Mouse (Mus musculus) erythroblast, adult 5-6 weeks (primary cell): ENCODE results near the gene Ccnb3. TPM values are rescaled to one million over a fixed set of nuclear protein-coding genes. Genes with fewer than 3 reads are reported as not detected.
"Not testable (repeated sequence)": the region's sequence is repeated elsewhere in the genome, so short reads cannot be mapped to it uniquely, and the experiment has no call there.

Experiments
- ATAC-seq: replicated peaks from 2 replicates; pipeline ENCODE4 v1.8.0; 2016; ENCODE audit warnings: moderate number of reproducible peaks, mild to moderate bottlenecking, moderate TSS enrichment, inconsistent platforms; ENCODE audit not compliant: poor library complexity, low FRiP score, severe bottlenecking
- total RNA-seq, 2 experiments: library from RNA; stranded (forward) in 1 of 2; stranded (reverse) in 1 of 2; fragments of 150-400 nt in 1 of 2; fragments of 200-764, 138-1000 nt in 1 of 2; gene quantifications; 2 replicates each; pipeline versions ENCODE4 v1.2.3 to v1.2.4; 2015 to 2017; ENCODE audit warnings: low replicate concordance in 2 of 2

Gene Ccnb3
- total RNA-seq (2015; ENCODE audit: low replicate concordance) (not detected in 2 replicates), total RNA-seq (2017; ENCODE audit: low replicate concordance) (0.17 and 0.28 TPM in 2 replicates)

DNA sequence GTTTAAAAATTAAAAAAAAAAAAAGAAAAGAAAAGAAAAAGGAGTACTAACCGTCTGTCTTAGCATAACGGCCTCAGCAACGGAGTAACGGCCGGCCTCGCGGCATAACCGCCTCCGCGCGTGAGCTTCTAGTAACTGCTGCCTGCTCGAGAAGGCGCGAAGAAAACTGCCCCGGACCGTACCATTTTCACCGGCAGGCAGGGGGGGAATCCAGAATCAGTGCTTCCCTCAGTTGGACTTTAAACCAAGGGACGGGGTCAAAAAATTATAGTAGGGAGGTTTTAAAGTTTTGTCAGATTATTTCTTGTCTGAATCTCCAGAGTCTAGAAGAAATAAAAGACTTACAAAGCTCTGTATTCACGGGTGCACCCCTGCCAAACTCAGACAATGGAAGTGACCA lies at the start of gene Ccnb3:
Gene Ccnb3 (minus strand): TSS at position 101 of the 400 bp plus-strand sequence.
- no peak for ATAC-seq

DNA sequence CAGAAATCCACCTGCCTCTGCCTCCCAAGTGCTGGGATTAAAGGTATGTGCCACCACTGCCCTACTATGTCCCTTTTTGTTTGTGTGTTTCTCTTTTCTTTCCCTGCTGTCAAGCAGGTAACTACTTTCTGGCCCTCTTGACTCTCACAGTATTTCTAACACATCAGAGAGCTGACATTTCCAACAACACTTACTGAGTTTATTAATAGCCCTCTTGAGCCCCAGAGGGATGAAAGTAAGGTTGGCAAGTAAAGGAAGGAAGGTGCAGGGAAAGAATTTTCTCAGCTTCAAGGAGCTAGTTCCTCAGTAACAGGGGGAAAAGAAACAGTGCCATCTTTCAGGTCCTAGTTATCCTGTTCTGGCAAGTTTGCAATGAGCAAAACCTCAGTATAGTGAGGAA lies 48.9 kb upstream of the Ccnb3 start:
- no peak for ATAC-seq

DNA sequence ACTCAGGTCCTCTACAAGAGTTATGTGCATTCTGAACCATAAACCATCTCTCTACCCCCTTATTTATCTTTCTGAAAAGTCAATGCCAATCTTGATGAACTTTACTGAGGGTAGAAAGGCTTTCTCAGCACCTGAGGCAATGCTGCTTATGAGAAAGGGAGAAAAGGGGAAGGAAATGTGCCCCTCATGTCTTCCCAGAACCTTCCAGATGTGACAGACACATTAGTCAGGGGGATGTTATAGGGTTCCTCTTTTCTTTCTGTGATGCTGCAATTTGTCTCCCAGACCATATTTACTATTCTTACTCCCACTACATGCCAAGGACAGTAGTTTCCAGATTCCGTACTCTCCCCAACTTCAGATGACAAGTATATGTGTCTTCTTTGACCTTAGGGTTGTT lies 44.5 kb upstream of the Ccnb3 start:
- ATAC-seq = no peak

- ATAC-seq = no peak
These were observed 38.5 kb upstream of the Ccnb3 start for GRCm38 (mm10) chrX:7079820-7080429.

- no peak for ATAC-seq
These were observed 26.6 kb upstream of the Ccnb3 start for GRCm38 (mm10) chrX:7068002-7068401.

GRCm38 (mm10) chrX:7067219-7067618 lies 25.8 kb upstream of the Ccnb3 start, which contains the start of gene Akap4:
Gene Akap4, plus strand, starts transcription at chrX:7067519.
- ATAC-seq = no peak

DNA sequence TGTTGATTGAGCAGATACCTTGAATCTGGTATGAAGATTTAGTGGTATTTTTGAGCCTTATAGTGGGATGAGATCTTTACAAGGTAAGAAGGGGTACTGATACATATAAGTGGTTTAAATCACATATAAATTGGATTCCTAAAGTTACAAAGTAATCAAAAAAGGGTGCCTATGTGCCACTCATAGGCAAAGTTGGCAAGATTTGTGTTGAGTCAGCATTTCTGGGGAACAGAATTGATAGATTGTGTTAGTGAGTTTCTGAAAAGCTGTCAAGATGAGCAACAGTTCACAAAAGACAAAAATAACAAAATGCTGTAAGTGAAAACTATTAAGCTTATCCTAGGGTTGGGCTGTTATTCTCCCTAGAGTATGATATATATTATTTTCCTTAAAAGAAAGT lies 22.7 kb upstream of the Ccnb3 start:
- ATAC-seq = no peak

DNA sequence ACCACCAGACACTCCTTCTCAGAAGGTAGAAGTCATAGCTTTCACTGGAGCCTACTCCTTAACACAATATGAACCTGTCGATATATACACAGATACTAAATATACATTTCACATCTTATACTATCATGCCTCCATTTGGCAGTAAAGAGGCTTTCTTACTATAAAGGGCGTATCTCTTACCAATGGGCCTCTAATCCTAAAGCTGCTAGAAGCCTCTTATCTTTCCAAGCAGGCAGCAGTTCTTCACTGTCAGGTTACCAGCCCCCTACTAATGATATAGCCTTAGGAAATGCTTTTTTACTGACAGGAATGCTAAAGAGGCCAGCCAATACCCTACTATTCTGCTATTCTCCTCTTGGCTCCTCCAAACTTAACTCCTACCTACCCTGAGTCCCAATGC lies 16.2 kb upstream of the Ccnb3 start:
- ATAC-seq = peak; percentile 95

- ATAC-seq = peak; percentile 57
These were observed 15.6 kb upstream of the Ccnb3 start for GRCm38 (mm10) chrX:7057056-7057455.

DNA sequence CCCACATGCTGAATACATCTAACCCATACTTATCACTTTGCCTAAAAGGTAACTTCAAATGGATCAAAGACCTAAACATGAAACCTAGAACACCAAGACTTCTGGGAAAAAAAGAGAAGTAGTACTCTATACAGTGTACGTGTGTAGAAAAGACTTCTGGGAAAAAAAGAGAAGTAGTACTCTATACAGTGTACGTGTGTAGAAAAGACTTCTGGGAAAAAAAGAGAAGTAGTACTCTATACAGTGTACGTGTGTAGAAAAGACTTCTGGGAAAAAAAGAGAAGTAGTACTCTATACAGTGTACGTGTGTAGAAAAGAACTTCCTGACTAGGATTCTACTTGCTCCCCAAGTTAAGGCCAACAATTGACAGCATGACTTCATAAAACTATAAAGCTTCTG lies 57.5 kb downstream of the Ccnb3 start:
- ATAC-seq = not testable (repeated sequence)

DNA sequence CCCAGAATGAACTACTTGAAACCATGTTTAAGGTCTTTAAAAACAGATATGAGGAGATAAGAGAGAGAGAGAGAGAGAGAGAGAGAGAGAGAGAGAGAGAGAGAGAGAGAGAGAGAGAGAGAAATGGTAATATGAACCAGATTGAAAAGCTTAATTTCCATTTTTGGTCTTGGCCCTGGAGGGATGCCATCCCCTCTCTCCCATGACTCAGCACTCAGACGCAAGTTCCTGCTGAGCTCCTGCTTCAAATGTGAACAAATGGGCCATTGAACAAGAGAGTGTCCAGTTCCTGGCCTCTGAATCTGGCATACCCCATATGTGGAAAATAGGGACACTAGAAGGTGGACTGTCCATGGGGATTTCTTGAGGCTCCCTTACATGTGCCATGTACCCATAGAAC lies 69.5 kb downstream of the Ccnb3 start:
- no peak for ATAC-seq

DNA sequence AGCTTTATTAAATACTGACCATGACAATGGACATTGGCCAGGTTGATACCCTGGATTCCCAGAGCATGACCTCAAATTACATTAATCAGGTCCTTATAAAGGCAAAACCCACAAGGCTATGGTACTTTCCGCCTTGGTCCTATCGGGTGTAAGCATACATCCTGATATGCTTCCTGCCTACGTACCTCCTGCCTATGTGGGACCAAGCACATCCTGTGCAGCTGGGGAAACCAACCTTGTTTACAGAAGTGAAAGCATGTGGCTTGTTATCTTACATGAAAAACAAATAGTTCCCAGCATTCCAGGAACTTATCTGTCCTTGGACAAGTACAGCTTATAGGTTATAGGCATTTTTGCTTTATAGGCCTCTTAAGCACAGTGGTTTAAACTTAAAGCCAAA lies 72.8 kb downstream of the Ccnb3 start:
- ATAC-seq = no peak

Other genes starting within 250 kb of the Ccnb3 start
- gene Akap4, start 25.9 kb upstream of the Ccnb3 start, total RNA-seq (2015; ENCODE audit: low replicate concordance) = not detected in 2 replicates
- not detected in 2 replicates for gene Akap4, start 25.9 kb upstream of the Ccnb3 start, total RNA-seq (2017; ENCODE audit: low replicate concordance)